Mouse (Mus musculus): ENCODE measurements at regions not wholly inside any gene's neighbourhood (a gene's known extent, or its start where the extent isn't known, plus 50 kb on each side); places are given as distances from the start of the nearest gene placed in this dataset.
A peak's percentile ranks its signal among the peaks of the same experiment; 100 is the strongest.

DNA sequence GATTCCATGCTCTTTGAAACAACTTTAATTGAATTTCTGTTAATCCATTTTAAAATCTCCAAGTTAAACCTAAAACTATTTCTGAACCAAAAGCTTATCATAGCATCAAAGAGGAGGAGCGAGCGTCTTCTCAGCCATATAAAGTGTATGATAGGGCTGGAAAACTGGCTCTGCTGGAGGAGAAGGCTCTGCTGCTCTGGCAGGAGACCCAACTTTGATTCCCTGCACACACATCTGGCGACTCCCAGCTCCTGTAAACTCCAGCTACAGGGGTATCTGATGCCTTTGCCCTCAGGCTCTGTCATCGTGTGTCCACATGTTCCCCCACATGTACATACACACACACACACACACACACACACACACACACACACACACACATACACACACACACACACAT lies 479.0 kb downstream of the Etnk1 start:
- TF ChIP-seq POLR2A (IDR thresholded peaks at IDR 0.05; ENCODE audit: insufficient read length, low read depth) (no peak), SRF (IDR thresholded peaks at IDR 0.05; ENCODE audit: control insufficient read depth, insufficient read length, low read depth) (no peak), MAX (IDR thresholded peaks at IDR 0.05; ENCODE audit: low read depth) (no peak), REST (IDR thresholded peaks at IDR 0.05; ENCODE audit: insufficient read depth, insufficient read length) (no peak), MYOD1 (IDR thresholded peaks at IDR 0.05; ENCODE audit: control insufficient read depth in 1 of 3, insufficient read length in 2 of 3, low read depth in 2 of 3) (no peak), TCF3 (IDR thresholded peaks at IDR 0.05; ENCODE audit: insufficient read length, low read depth) (no peak), TCF12 (IDR thresholded peaks at IDR 0.05; ENCODE audit: insufficient read depth, poor library complexity, severe bottlenecking) (no peak), USF1 (IDR thresholded peaks at IDR 0.05; ENCODE audit: low read depth) (no peak), POLR2AphosphoS2 (IDR thresholded peaks at IDR 0.05; ENCODE audit: insufficient read length, low read depth) (no peak), E2F4 (IDR thresholded peaks at IDR 0.05; ENCODE audit: insufficient read depth) (no peak), MYOG (IDR thresholded peaks at IDR 0.05; ENCODE audit: control insufficient read depth in 1 of 3, insufficient read depth in 1 of 3, insufficient read length in 2 of 3, low read depth in 2 of 3) (no peak), CEBPB (IDR thresholded peaks at IDR 0.05; ENCODE audit: insufficient read depth, poor library complexity, severe bottlenecking) (no peak)
- H3K4me2 ChIP-seq (ENCODE audit: low read depth), result no peak overlapping the region

DNA sequence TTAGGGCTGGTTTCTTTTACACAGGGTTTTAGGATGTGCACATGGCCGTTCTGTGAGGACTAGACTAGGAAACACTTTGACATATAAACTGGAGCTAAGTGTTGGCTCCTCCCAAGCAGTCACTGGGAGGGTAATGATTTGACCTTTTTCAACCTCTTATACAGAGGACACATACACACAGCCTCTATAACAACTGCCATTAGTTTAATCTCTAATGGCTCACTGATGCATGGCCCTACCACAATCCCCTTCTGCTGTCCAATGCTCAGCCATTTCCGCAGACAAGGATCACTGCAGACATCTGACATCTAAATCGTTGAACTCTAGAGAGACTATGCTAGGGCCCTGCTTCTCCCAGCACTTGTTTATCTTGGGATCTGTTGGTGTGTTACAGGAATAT lies 481.5 kb downstream of the Etnk1 start:
- Histone ChIP-seq H3K4me2 (ENCODE audit: low read depth) (no peak overlapping the region), H3K79me2 (ENCODE audit: control insufficient read depth, insufficient read depth) (no peaks in the 10 kb centered on the region), H3K27me3 (ENCODE audit: control insufficient read depth, insufficient read depth, insufficient read length) (no peaks in the 10 kb centered on the region), H3ac (ENCODE audit: control insufficient read depth, insufficient read length) (no peak overlapping the region), H3K36me3 (ENCODE audit: control insufficient read depth, insufficient read depth) (no peaks in the 10 kb centered on the region), H3K4me3 (no peak overlapping the region)
- no peak for TF ChIP-seq MYOG (IDR thresholded peaks at IDR 0.05; ENCODE audit: control insufficient read depth in 1 of 3, insufficient read depth in 1 of 3, insufficient read length in 2 of 3, low read depth in 2 of 3)
- no peak for TF ChIP-seq USF1 (IDR thresholded peaks at IDR 0.05; ENCODE audit: low read depth)
- no peak for TF ChIP-seq REST (IDR thresholded peaks at IDR 0.05; ENCODE audit: insufficient read depth, insufficient read length)
- TF ChIP-seq TCF12 (IDR thresholded peaks at IDR 0.05; ENCODE audit: insufficient read depth, poor library complexity, severe bottlenecking), result no peak
- TF ChIP-seq MAX (IDR thresholded peaks at IDR 0.05; ENCODE audit: low read depth), result no peak
- no peak for TF ChIP-seq MYOD1 (IDR thresholded peaks at IDR 0.05; ENCODE audit: control insufficient read depth in 1 of 3, insufficient read length in 2 of 3, low read depth in 2 of 3)

More for the DNA sequence above, 479.0 kb downstream of the Etnk1 start:
- Histone ChIP-seq H3K27me3 (ENCODE audit: control insufficient read depth, insufficient read depth, insufficient read length) (no peaks in the 10 kb centered on the region), H3K36me3 (ENCODE audit: control insufficient read depth, insufficient read depth) (no peaks in the 10 kb centered on the region), H3K4me3 (no peak overlapping the region), H3ac (ENCODE audit: control insufficient read depth, insufficient read length) (no peak overlapping the region), H3K79me2 (ENCODE audit: control insufficient read depth, insufficient read depth) (no peaks in the 10 kb centered on the region)

DNA sequence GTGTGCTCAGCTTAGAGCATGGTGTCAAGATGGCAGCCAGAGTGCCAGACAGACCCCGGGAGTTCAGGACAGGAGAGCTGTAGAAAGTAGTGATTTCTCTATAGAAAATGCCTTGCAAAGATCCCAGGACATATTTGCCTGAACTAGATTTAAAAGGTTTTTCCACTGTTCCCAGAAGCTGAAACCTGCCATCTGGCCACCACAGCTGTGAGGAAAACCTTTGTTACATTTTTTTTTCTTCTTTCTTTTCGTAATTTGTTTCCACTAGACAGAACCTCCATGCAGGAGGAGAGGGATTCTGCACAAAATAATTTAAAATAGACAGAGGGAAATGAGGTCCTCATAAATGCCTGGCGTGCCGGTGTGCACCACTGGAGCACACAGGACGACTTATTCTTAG lies 489.6 kb downstream of the Etnk1 start:
- Histone ChIP-seq H3K36me3 (ENCODE audit: control insufficient read depth, insufficient read depth) (no peaks in the 10 kb centered on the region), H3K4me2 (ENCODE audit: low read depth) (no peak overlapping the region), H3K79me2 (ENCODE audit: control insufficient read depth, insufficient read depth) (no peaks in the 10 kb centered on the region), H3K4me3 (no peak overlapping the region), H3K27me3 (ENCODE audit: control insufficient read depth, insufficient read depth, insufficient read length) (no peaks in the 10 kb centered on the region), H3ac (ENCODE audit: control insufficient read depth, insufficient read length) (no peak overlapping the region)
- TF ChIP-seq E2F4 (IDR thresholded peaks at IDR 0.05; ENCODE audit: insufficient read depth) (no peak), POLR2A (IDR thresholded peaks at IDR 0.05; ENCODE audit: insufficient read length, low read depth) (no peak), MAX (IDR thresholded peaks at IDR 0.05; ENCODE audit: low read depth) (no peak), TCF3 (IDR thresholded peaks at IDR 0.05; ENCODE audit: insufficient read length, low read depth) (no peak), CEBPB (IDR thresholded peaks at IDR 0.05; ENCODE audit: insufficient read depth, poor library complexity, severe bottlenecking) (no peak), POLR2AphosphoS2 (IDR thresholded peaks at IDR 0.05; ENCODE audit: insufficient read length, low read depth) (no peak), MYOD1 (IDR thresholded peaks at IDR 0.05; ENCODE audit: control insufficient read depth in 1 of 3, insufficient read length in 2 of 3, low read depth in 2 of 3) (no peak), REST (IDR thresholded peaks at IDR 0.05; ENCODE audit: insufficient read depth, insufficient read length) (no peak), USF1 (IDR thresholded peaks at IDR 0.05; ENCODE audit: low read depth) (no peak), TCF12 (IDR thresholded peaks at IDR 0.05; ENCODE audit: insufficient read depth, poor library complexity, severe bottlenecking) (no peak), MYOG (IDR thresholded peaks at IDR 0.05; ENCODE audit: control insufficient read depth in 1 of 3, insufficient read depth in 1 of 3, insufficient read length in 2 of 3, low read depth in 2 of 3) (no peak), SRF (IDR thresholded peaks at IDR 0.05; ENCODE audit: control insufficient read depth, insufficient read length, low read depth) (no peak)

DNA sequence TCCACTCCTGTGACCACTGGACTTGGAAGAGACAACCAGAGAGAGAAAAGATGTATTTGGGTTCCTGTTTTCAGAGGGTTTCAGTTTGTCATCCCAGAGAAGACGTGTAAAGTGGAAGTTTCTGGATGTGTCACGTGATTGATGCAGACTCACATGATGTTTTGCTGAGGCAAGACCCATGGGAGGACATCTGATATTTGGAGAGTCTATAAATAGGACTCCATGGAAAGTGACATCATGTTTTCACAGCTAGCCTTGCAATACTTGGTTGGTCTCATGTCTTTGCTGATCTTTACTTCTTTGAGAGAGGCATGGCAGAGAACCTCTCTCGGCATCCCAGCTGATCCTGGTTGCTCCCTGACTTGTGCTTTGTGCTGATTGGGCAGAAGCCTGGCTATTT lies 493.8 kb downstream of the Etnk1 start:
- Histone ChIP-seq H3K36me3 (ENCODE audit: control insufficient read depth, insufficient read depth) (no peaks in the 10 kb centered on the region), H3K79me2 (ENCODE audit: control insufficient read depth, insufficient read depth) (no peaks in the 10 kb centered on the region), H3K4me2 (ENCODE audit: low read depth) (no peak overlapping the region), H3K27me3 (ENCODE audit: control insufficient read depth, insufficient read depth, insufficient read length) (no peaks in the 10 kb centered on the region), H3K4me3 (no peak overlapping the region), H3ac (ENCODE audit: control insufficient read depth, insufficient read length) (no peak overlapping the region)
- TF ChIP-seq MYOG (IDR thresholded peaks at IDR 0.05; ENCODE audit: control insufficient read depth in 1 of 3, insufficient read depth in 1 of 3, insufficient read length in 2 of 3, low read depth in 2 of 3) (no peak), USF1 (IDR thresholded peaks at IDR 0.05; ENCODE audit: low read depth) (peak; percentile 72)

DNA sequence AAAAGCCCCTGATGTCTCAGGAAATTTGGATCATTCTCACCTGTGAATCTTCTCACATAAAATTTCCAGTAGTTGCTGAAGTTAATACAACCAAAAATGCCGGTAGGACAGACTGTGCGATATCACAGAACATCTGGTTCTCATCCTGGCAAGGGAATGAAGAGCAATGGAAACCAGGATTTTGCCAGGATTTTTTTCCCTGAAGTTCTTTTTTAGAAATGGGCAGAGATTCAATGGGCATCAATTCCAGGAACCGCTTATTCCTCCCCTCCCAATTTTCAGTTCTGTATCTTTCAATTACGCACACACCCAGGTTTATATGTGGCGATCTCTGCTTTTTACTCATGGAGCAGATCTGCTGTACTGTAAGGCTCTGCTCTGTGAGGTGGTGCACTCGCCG lies 496.3 kb downstream of the Etnk1 start:
- no peaks in the 10 kb centered on the region for H3K79me2 ChIP-seq (ENCODE audit: control insufficient read depth, insufficient read depth)
- no peak overlapping the region for H3K4me3 ChIP-seq
- H3K36me3 ChIP-seq (ENCODE audit: control insufficient read depth, insufficient read depth), result no peaks in the 10 kb centered on the region
- H3K4me2 ChIP-seq (ENCODE audit: low read depth), result no peak overlapping the region
- TF ChIP-seq SRF (IDR thresholded peaks at IDR 0.05; ENCODE audit: control insufficient read depth, insufficient read length, low read depth), result no peak
- TF ChIP-seq E2F4 (IDR thresholded peaks at IDR 0.05; ENCODE audit: insufficient read depth), result no peak
- TF ChIP-seq USF1 (IDR thresholded peaks at IDR 0.05; ENCODE audit: low read depth), result no peak
- H3ac ChIP-seq (ENCODE audit: control insufficient read depth, insufficient read length), result no peak overlapping the region
- no peaks in the 10 kb centered on the region for H3K27me3 ChIP-seq (ENCODE audit: control insufficient read depth, insufficient read depth, insufficient read length)
